Mouse (Mus musculus) thymus, postnatal 36 days (tissue): Measurements from ENCODE around the gene Cxcl13.

Experiments
- DNase-seq, 2 experiments: peaks; one replicate each; pipeline ENCODE4 v3.0.0; 2022; ENCODE audit warnings: mixed read lengths in 2 of 2

Cxcl13 gene

DNA sequence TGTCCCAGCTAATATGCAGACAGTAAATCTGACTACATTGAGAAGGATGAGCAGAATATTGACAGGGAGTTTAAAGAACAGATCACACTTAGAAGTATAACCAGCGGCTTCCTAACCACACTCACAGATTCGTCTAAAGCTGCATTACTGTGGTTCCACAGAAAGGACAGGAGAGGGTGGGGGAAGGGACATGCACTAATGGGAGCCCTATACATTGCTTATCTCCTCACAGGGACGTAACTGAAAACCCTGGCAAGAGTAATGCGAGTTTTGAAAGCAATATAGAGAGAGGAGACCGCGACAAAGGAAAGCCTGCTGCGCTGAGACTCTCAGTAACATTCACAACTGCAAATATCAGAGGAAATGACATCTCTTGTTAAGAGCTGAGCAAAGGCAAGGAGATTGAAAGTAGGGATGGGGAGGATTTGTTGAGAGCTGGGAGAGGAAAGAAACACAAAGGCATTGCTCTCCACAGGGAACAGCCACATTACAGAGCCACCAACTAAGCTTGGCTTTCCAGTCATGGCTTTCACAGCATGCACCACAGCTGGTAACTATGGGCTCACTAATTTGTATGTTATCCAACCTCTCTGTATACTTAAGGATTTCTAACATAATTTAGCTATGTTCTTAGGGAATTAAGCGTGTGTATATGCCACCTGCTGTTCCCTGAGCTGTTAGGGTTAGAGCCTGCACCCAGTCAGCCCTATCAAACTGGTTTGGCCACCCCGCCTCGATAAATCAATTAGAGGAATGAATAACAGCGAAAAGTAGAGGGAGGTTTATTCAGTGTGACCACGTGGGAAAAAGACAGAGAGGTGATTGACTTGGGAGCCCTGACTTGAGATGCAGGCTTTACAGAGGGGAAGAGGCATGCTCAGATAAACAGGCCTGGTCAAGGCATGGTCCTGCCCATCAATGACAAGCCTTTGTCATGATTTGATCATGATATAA is 34.9 kb downstream of the Cxcl13 start:
- DNase-seq = no peak

DNA sequence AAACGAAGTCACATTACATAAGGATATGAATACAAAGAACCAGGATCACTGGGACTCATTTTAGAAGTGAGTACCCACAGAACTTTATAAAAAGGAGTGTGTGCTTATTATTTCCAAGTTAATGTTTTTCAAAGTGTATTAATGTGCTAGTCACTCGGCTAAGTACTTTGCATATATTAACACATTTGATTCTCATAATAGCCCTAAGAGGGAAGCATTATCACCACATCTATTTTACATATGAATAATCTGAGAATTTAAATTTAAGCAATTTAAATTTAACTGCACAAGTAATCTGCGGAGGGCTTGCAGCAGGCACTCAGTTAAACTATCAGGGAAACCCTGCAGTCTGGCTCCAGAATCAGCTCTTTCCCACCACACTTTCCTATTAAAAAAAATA is 40.5 kb downstream of the Cxcl13 start:
- no peak for DNase-seq

DNA sequence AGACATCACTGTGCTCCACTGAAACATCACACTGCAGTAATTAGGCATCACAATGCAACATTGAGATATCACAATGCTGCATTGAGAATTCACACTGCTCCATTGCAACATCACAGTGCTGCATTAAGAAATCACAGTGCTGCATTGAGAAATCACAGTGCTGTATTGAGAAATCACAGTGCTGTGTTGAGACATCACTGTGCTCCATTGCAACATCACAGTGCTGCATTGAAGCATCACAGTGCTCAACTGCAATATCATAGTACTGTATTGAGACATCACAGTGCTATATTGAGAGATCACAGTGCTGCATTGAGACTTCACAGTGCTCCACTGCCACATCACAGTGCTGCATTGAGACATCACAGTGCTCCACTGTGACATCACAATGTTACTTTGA is 46.6 kb downstream of the Cxcl13 start:
- DNase-seq = no peak

GRCm38 (mm10) chr5:96008274-96008842 is 51.6 kb downstream of the Cxcl13 start:
- no peak for DNase-seq

- DNase-seq = no peak
Observed at GRCm38 (mm10) chr5:96009076-96009475, 52.3 kb downstream of the Cxcl13 start.
